Mouse (Mus musculus) MEL (cell line): Measurements from ENCODE around the gene Umad1. TPM values are rescaled to one million over a fixed set of nuclear protein-coding genes. Genes with fewer than 3 reads are reported as not detected.

Source experiments
- DNase-seq: peaks from one replicate; pipeline ENCODE4 v3.0.0; 2011; ENCODE audit warnings: low read depth, low spot score
- H3K27ac ChIP-seq: 2 replicates; pipeline ENCODE4 v1.5.1; 2012; ENCODE audit warnings: low read depth, mild to moderate bottlenecking, control low read depth, low read length, moderate library complexity; ENCODE audit not compliant: control insufficient read depth
- H3K27me3 ChIP-seq, 2 experiments: fragments of 150-350 bp in 1 of 2; sonication (generic) in 1 of 2; 2 replicates each; pipeline ENCODE4 v1.6.1; 2012; ENCODE audit warnings: low read length in 2 of 2, mild to moderate bottlenecking in 2 of 2, improper control_type of control experiment in 1 of 2, moderate library complexity in 1 of 2; ENCODE audit not compliant: insufficient read depth in 2 of 2, control insufficient read depth in 1 of 2
- H3K36me3 ChIP-seq, 2 experiments: 2 replicates each; pipeline ENCODE4 v1.6.1; 2012 to 2014; ENCODE audit warnings: low read length in 2 of 2, improper control_type of control experiment in 1 of 2, inconsistent platforms in 1 of 2, mild to moderate bottlenecking in 1 of 2; ENCODE audit not compliant: insufficient read depth in 2 of 2, control insufficient read depth in 1 of 2
- H3K4me1 ChIP-seq, 2 experiments: fragments of 150-350 bp in 1 of 2; sonication (generic) in 1 of 2; 2 replicates each; pipeline ENCODE4 v1.6.1; 2012; ENCODE audit warnings: low read length in 2 of 2, improper control_type of control experiment in 1 of 2, mild to moderate bottlenecking in 1 of 2; ENCODE audit not compliant: insufficient read depth in 2 of 2, control insufficient read depth in 1 of 2
- H3K4me3 ChIP-seq, 2 experiments: fragments of 150-350 bp in 1 of 2; sonication (generic) in 1 of 2; 2 replicates each; pipeline ENCODE4 v1.5.1; 2012; ENCODE audit warnings: low read depth in 2 of 2, low read length in 2 of 2, mild to moderate bottlenecking in 2 of 2, moderate library complexity in 2 of 2, control low read depth in 1 of 2, improper control_type of control experiment in 1 of 2; ENCODE audit not compliant: control insufficient read depth in 1 of 2, insufficient read depth in 1 of 2
- H3K79me2 ChIP-seq: 2 replicates; pipeline ENCODE4 v1.6.1; 2012; ENCODE audit warnings: mild to moderate bottlenecking, low read length, moderate library complexity; ENCODE audit not compliant: control insufficient read depth, poor library complexity, insufficient read depth
- H3K9ac ChIP-seq: 2 replicates; pipeline ENCODE4 v1.6.1; 2012; ENCODE audit warnings: low read depth, mild to moderate bottlenecking, control low read depth, low read length, moderate library complexity; ENCODE audit not compliant: control insufficient read depth, poor library complexity, severe bottlenecking
- H3K9me3 ChIP-seq: fragments of 150-350 bp; sonication (generic); replicated peaks from 2 replicates; pipeline ENCODE4 v1.6.1; 2012; ENCODE audit warnings: mild to moderate bottlenecking, low read length, improper control_type of control experiment, moderate library complexity; ENCODE audit not compliant: insufficient read depth
- BHLHE40 ChIP-seq: IDR thresholded peaks from 2 replicates; pipeline ENCODE4 v1.6.1; 2012; ENCODE audit warnings: low read depth, mild to moderate bottlenecking, inconsistent platforms, low read length, improper control_type of control experiment, borderline replicate concordance
- CHD2 ChIP-seq: IDR thresholded peaks from 2 replicates; pipeline ENCODE4 v1.6.1; 2011; ENCODE audit warnings: low read length, improper control_type of control experiment
- E2F4 ChIP-seq: IDR thresholded peaks from 2 replicates; pipeline ENCODE4 v1.6.1; 2011; ENCODE audit warnings: low read depth, low read length, improper control_type of control experiment, borderline replicate concordance
- ELF1 ChIP-seq: IDR thresholded peaks from 2 replicates; pipeline ENCODE4 v1.6.1; 2014; ENCODE audit warnings: low read depth, mild to moderate bottlenecking, inconsistent platforms, low read length, improper control_type of control experiment, moderate library complexity
- EP300 ChIP-seq, 2 experiments: IDR thresholded peaks; 2 replicates each; pipeline ENCODE4 v1.6.1; 2011; ENCODE audit warnings: improper control_type of control experiment in 2 of 2, low read length in 2 of 2, low read depth in 1 of 2, mild to moderate bottlenecking in 1 of 2
- ETS1 ChIP-seq: IDR thresholded peaks from 2 replicates; pipeline ENCODE4 v1.6.1; 2012; ENCODE audit warnings: low read depth, mild to moderate bottlenecking, inconsistent platforms, low read length, improper control_type of control experiment, moderate library complexity
- GABPA ChIP-seq: IDR thresholded peaks from 2 replicates; pipeline ENCODE4 v1.6.1; 2012; ENCODE audit warnings: low read depth, mild to moderate bottlenecking, inconsistent platforms, low read length, improper control_type of control experiment, moderate library complexity
- GATA1 ChIP-seq: IDR thresholded peaks from 2 replicates; pipeline ENCODE4 v1.6.1; 2011; ENCODE audit warnings: low read depth, low read length, improper control_type of control experiment
- HCFC1 ChIP-seq: IDR thresholded peaks from 2 replicates; pipeline ENCODE4 v1.6.1; 2012; ENCODE audit warnings: low read depth, mild to moderate bottlenecking, inconsistent platforms, low read length, improper control_type of control experiment, moderate library complexity
- JUND ChIP-seq: IDR thresholded peaks from 2 replicates; pipeline ENCODE4 v1.6.1; 2011; ENCODE audit warnings: low read depth, mild to moderate bottlenecking, improper control_type of control experiment, low read length
- KAT2A ChIP-seq: conservative IDR thresholded peaks from 2 replicates; pipeline ENCODE4 v1.6.1; 2012; ENCODE audit warnings: low read depth, low read length, improper control_type of control experiment, inconsistent platforms
- MAFK ChIP-seq: IDR thresholded peaks from 2 replicates; pipeline ENCODE4 v1.6.1; 2011; ENCODE audit warnings: low read depth, mild to moderate bottlenecking, low read length, improper control_type of control experiment, borderline replicate concordance
- MAZ ChIP-seq: IDR thresholded peaks from 2 replicates; pipeline ENCODE4 v1.6.1; 2012; ENCODE audit warnings: low read depth, mild to moderate bottlenecking, inconsistent platforms, low read length, improper control_type of control experiment
- MEF2A ChIP-seq: IDR thresholded peaks from 2 replicates; pipeline ENCODE4 v1.6.1; 2014; ENCODE audit warnings: low read depth, mild to moderate bottlenecking, inconsistent platforms, low read length, improper control_type of control experiment; ENCODE audit not compliant: poor library complexity, insufficient replicate concordance, severe bottlenecking; ENCODE audit errors: extremely low read depth
- MXI1 ChIP-seq: IDR thresholded peaks from 2 replicates; pipeline ENCODE4 v1.6.1; 2011; ENCODE audit warnings: mild to moderate bottlenecking, low read depth, low read length, improper control_type of control experiment
- MYB ChIP-seq: IDR thresholded peaks from 2 replicates; pipeline ENCODE4 v1.6.1; 2011; ENCODE audit warnings: mild to moderate bottlenecking, low read depth, low read length, improper control_type of control experiment
- MYC ChIP-seq: IDR thresholded peaks from 2 replicates; pipeline ENCODE4 v1.6.1; 2011; ENCODE audit warnings: low read depth, mild to moderate bottlenecking, low read length, improper control_type of control experiment, moderate library complexity
- NELFE ChIP-seq: IDR thresholded peaks from 2 replicates; pipeline ENCODE4 v1.6.1; 2011; ENCODE audit warnings: low read depth, low read length, improper control_type of control experiment
- NRF1 ChIP-seq: IDR thresholded peaks from 2 replicates; pipeline ENCODE4 v1.6.1; 2014; ENCODE audit warnings: low read depth, mild to moderate bottlenecking, inconsistent platforms, low read length, improper control_type of control experiment, moderate library complexity; ENCODE audit not compliant: poor library complexity, insufficient read depth, severe bottlenecking
- POLR2A ChIP-seq, 2 experiments: IDR thresholded peaks; 2 replicates each; pipeline ENCODE4 v1.6.1; 2011 to 2012; ENCODE audit warnings: low read length in 2 of 2, mild to moderate bottlenecking in 2 of 2, control low read depth in 1 of 2, improper control_type of control experiment in 1 of 2, low read depth in 1 of 2, moderate library complexity in 1 of 2; ENCODE audit not compliant: control insufficient read depth in 1 of 2, insufficient read depth in 1 of 2, poor library complexity in 1 of 2
- POLR2AphosphoS2 ChIP-seq: IDR thresholded peaks from 2 replicates; pipeline ENCODE4 v1.6.1; 2011; ENCODE audit warnings: low read length, improper control_type of control experiment
- POLR2AphosphoS5 ChIP-seq: IDR thresholded peaks from 2 replicates; pipeline ENCODE4 v1.6.1; 2012; ENCODE audit warnings: low read depth, borderline replicate concordance, mild to moderate bottlenecking, inconsistent platforms, low read length, moderate library complexity, mixed read lengths
- RAD21 ChIP-seq: IDR thresholded peaks from 2 replicates; pipeline ENCODE4 v1.6.1; 2011; ENCODE audit warnings: mild to moderate bottlenecking, low read depth, low read length, improper control_type of control experiment
- RCOR1 ChIP-seq: IDR thresholded peaks from 2 replicates; pipeline ENCODE4 v1.6.1; 2012; ENCODE audit warnings: low read depth, mild to moderate bottlenecking, inconsistent platforms, low read length, improper control_type of control experiment
- SIN3A ChIP-seq: IDR thresholded peaks from 2 replicates; pipeline ENCODE4 v1.6.1; 2012; ENCODE audit warnings: low read length, improper control_type of control experiment, inconsistent platforms
- SMC3 ChIP-seq: IDR thresholded peaks from 2 replicates; pipeline ENCODE4 v1.6.1; 2011; ENCODE audit warnings: low read depth, low read length, improper control_type of control experiment
- TAL1 ChIP-seq: IDR thresholded peaks from 2 replicates; pipeline ENCODE4 v1.6.1; 2012; ENCODE audit warnings: mild to moderate bottlenecking, inconsistent platforms, low read length, moderate library complexity, mixed read lengths
- TBP ChIP-seq: IDR thresholded peaks from 2 replicates; pipeline ENCODE4 v1.8.0; 2011; ENCODE audit warnings: low read depth, low read length, improper control_type of control experiment
- TCF12 ChIP-seq: IDR thresholded peaks from 2 replicates; pipeline ENCODE4 v1.6.1; 2014; ENCODE audit warnings: low read depth, mild to moderate bottlenecking, inconsistent platforms, low read length, improper control_type of control experiment, moderate library complexity
- UBTF ChIP-seq: IDR thresholded peaks from 2 replicates; pipeline ENCODE4 v1.6.1; 2012; ENCODE audit warnings: low read depth, mild to moderate bottlenecking, inconsistent platforms, low read length, improper control_type of control experiment, moderate library complexity, borderline replicate concordance; ENCODE audit not compliant: insufficient read depth
- USF1 ChIP-seq: IDR thresholded peaks from 2 replicates; pipeline ENCODE4 v1.6.1; 2014; ENCODE audit warnings: low read depth, mild to moderate bottlenecking, inconsistent platforms, low read length, improper control_type of control experiment, moderate library complexity
- USF2 ChIP-seq, 2 experiments: IDR thresholded peaks; 2 replicates each; pipeline ENCODE4 v1.6.1; 2011 to 2012; ENCODE audit warnings: improper control_type of control experiment in 2 of 2, low read length in 2 of 2, borderline replicate concordance in 1 of 2, inconsistent platforms in 1 of 2, low read depth in 1 of 2, mild to moderate bottlenecking in 1 of 2; ENCODE audit not compliant: insufficient read depth in 1 of 2
- ZKSCAN1 ChIP-seq: IDR thresholded peaks from 2 replicates; pipeline ENCODE4 v1.6.1; 2012; ENCODE audit warnings: low read depth, mild to moderate bottlenecking, inconsistent platforms, low read length, improper control_type of control experiment, moderate library complexity
- ZMIZ1 ChIP-seq: IDR thresholded peaks from 2 replicates; pipeline ENCODE4 v1.6.1; 2012; ENCODE audit warnings: low read depth, mild to moderate bottlenecking, inconsistent platforms, low read length, improper control_type of control experiment, moderate library complexity
- ZNF384 ChIP-seq: IDR thresholded peaks from 2 replicates; pipeline ENCODE4 v1.6.1; 2012; ENCODE audit warnings: low read depth, mild to moderate bottlenecking, inconsistent platforms, low read length, improper control_type of control experiment
- polyA plus RNA-seq, 2 experiments: library from polyadenylated mRNA; stranded (reverse) in 1 of 2; unstranded in 1 of 2; fragments of >175 nt in 1 of 2; fragments of >200 nt in 1 of 2; gene quantifications; 2 replicates each; pipeline versions ENCODE4 v1.2.1 to v1.2.4; 2012; ENCODE audit warnings: low replicate concordance in 2 of 2, low read depth in 1 of 2; ENCODE audit not compliant: insufficient read length in 2 of 2, insufficient read depth in 1 of 2, missing spikeins in 1 of 2
- total RNA-seq: library from RNA; depleted of rRNA; stranded (reverse); fragments of 300-350 nt; gene quantifications from 2 replicates; pipeline ENCODE4 v1.2.3, GENCODE M21; 2012; rRNA removed

Umad1 gene
- 5.3 and 5.9 TPM in 2 replicates for total RNA-seq
- polyA plus RNA-seq: 1 to 10 TPM in 1 of 2 experiments, not detected in 1; 9.7 TPM

DNA sequence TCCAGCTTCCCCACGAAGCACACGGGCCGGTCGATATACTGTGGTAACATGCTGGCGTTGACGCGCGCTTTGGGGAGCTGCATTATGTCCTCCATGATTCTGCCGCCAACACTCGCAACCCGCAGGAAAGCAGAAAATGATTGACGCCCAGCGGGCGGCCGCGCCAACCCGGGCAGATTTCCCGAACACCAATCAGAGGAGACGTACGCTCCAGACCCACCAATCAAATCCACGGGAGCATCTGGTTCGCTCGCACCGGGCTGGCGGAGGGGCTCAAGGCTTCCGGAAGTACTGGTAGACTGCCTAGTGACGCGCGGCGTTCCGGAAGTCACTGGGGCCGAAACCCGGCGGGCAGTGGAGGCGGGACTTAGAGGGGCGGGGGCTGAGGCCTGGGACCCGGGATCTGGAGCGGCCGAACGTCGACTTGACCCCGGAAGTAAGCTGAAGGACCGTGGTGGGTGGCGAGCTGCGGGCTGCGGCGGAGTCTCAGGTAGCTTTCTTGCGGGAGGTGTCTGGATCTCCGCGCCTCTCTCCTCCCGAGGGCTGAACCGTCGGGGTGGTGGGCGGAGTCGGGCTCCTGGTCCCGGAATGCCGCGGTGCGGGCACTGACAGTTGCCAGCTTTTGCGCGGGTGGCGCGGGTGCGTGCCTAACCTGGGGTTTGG, at the start of gene Umad1, which contains the start of the genes Rpa3 and Gm45062:
TSS of gene Umad1 (plus strand) at position 285 of the 663 bp plus-strand sequence.
TSS of gene Rpa3 (minus strand) at position 170 of the 663 bp plus-strand sequence.
TSS of gene Gm45062 (plus strand) at position 447 of the 663 bp plus-strand sequence.
- peaks cover 5 to 8% of the 10 kb centered on the region in 2 experiments; a peak in 3 of 4 replicates for H3K36me3 ChIP-seq
- H3K79me2 ChIP-seq: peaks cover 13% of the 10 kb centered on the region
- no peaks in the 10 kb centered on the region for H3K27me3 ChIP-seq
- H3K9ac ChIP-seq: peak within 1 kb of the TSS; percentile 87
- no peaks in the 10 kb centered on the region for H3K9me3 ChIP-seq
- H3K27ac ChIP-seq: peak within 1 kb of the TSS; percentile 76
- H3K4me1 ChIP-seq: peaks cover 0 to 7% of the 10 kb centered on the region in 2 experiments; a peak in 2 of 4 replicates
- DNase-seq: peak; percentile 99
- H3K4me3 ChIP-seq: peak within 1 kb of the TSS; percentile 87 to 90
- TF ChIP-seq CHD2 (peak; percentile 54), NELFE (peak; percentile 80), MYB (0 out of 2 replicates have a peak, but pooled peaks have one; percentile 11), RAD21 (no peak), USF1 (no peak), POLR2A (IDR thresholded peaks at IDR 0.05; ENCODE audit: control insufficient read depth in 1 of 2, insufficient read depth in 1 of 2, low read depth in 1 of 2, low read length in 2 of 2, poor library complexity in 1 of 2) (peak; percentile 47 to 82; a peak in 3 of 4 replicates), MEF2A (no peak), E2F4 (peak; percentile 73; the same call in 1 of the 2 replicates), MXI1 (peak; percentile 23; the same call in 1 of the 2 replicates), POLR2AphosphoS5 (no peak), SIN3A (peak; percentile 86), EP300 (IDR thresholded peaks at IDR 0.05; ENCODE audit: low read depth in 1 of 2, low read length in 2 of 2) (no peak), RCOR1 (no peak), HCFC1 (peak; percentile 86), UBTF (no peak), ELF1 (peak; percentile 95), NRF1 (no peak), GABPA (no peak), SMC3 (no peak), ZMIZ1 (peak; percentile 73), GATA1 (no peak), JUND (no peak), ZKSCAN1 (no peak), MAFK (no peak), POLR2AphosphoS2 (peak; percentile 69), MAZ (peak; percentile 73; the same call in 1 of the 2 replicates), BHLHE40 (no peak), TBP (peak; percentile 69; the same call in 1 of the 2 replicates), KAT2A (peak; percentile 43; the same call in 1 of the 2 replicates), MYC (0 out of 2 replicates have a peak, but pooled peaks have one; percentile 19), ZNF384 (no peak), TCF12 (peak; percentile 10; the same call in 1 of the 2 replicates), TAL1 (no peak), ETS1 (no peak), USF2 (IDR thresholded peaks at IDR 0.05; ENCODE audit: borderline replicate concordance in 1 of 2, insufficient read depth in 1 of 2, low read depth in 1 of 2, low read length in 2 of 2) (no peak)
